Mouse (Mus musculus): ENCODE measurements around the gene Rpap2. TPM values are rescaled to one million over a fixed set of nuclear protein-coding genes. Genes with fewer than 3 reads are reported as not detected.

Rpap2 gene
- polyA plus RNA-seq (2014; fragmentation: Nextera tagmentation; extraction: Ambion mirVana): 22.1 and 23.8 TPM in 2 replicates

DNA sequence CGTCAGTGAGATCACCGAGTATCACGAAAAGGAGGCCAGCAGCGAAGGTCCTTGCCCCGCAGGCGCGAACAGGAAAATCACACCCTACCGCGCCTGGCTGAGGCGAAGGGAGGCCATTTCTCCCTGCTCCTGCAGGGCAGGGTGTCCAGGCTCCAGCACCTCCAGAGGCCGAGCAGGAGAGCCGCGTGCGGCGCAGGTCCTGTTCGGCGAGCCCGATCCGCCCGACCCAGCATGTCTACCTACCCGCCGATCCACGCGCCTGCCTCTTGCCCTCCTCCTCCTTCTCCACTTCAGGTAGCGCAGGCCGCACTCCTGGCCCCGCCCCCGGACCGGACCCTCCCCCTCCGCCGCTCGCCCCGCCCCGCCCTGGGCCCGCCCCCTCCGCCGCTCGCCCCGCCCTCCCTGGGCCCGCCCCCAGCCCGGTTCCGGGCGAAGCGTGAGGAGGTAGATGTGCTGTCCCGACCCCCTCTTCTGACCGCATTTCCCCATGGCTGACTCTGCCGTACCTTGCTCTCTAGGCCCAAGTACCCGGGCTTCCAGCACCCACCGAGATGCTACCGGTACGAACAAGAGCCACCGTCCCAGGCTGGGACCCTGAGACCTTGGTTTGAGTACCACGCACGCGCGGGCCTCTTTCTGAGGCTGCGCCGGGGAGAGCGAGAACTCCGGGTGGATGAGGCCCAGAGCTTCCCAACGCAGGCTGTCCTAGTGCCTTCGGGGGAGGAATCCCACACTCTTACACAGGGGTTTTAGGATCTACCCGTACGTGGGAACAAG lies at the start of gene Rpap2, which contains the start of gene Glmn:
TSS of gene Rpap2 (plus strand) at position 73 of the 777 bp plus-strand sequence.
TSS of gene Glmn (minus strand) at position 588 of the 777 bp plus-strand sequence.
- H3K4me3 ChIP-seq (ENCODE audit: low read depth, low read length): peak within 1 kb of the TSS; percentile 73
- ATAC-seq (ENCODE audit: insufficient number of reproducible peaks, insufficient read depth, low FRiP score, low read depth): peak; percentile 95
- H3K36me3 ChIP-seq (ENCODE audit: control insufficient read depth, insufficient read depth, low read length): peaks cover 11% of the 10 kb centered on the region
- H3K9me3 ChIP-seq (ENCODE audit: control insufficient read depth, low read depth, low read length): no peaks in the 10 kb centered on the region
- H3K4me2 ChIP-seq (replicated peaks; ENCODE audit: low read depth, low read length): peak within 1 kb of the TSS; percentile 61
- H3K4me1 ChIP-seq (ENCODE audit: control insufficient read depth, insufficient read depth, low read length): peaks cover 9% of the 10 kb centered on the region; the same call in 1 of the 2 replicates
- H3K9ac ChIP-seq (replicated peaks; ENCODE audit: low read depth, low read length): peak within 1 kb of the TSS; percentile 68
- H3K27me3 ChIP-seq (ENCODE audit: control insufficient read depth, insufficient read depth, low read length): no peaks in the 10 kb centered on the region
- WGBS: under 1% methylated on average over 61 of the region's 64 CpGs
- peak within 1 kb of the TSS; percentile 79 for H3K27ac ChIP-seq (ENCODE audit: low read length)

- no peak overlapping the region for H3K4me2 ChIP-seq (replicated peaks; ENCODE audit: low read depth, low read length)
- no peaks in the 10 kb centered on the region for H3K9me3 ChIP-seq (ENCODE audit: control insufficient read depth, low read depth, low read length)
- peaks cover 11% of the 10 kb centered on the region for H3K36me3 ChIP-seq (ENCODE audit: control insufficient read depth, insufficient read depth, low read length)
- WGBS: 76% methylated on average over 3 of the region's 3 CpGs
- no peak for ATAC-seq (ENCODE audit: insufficient number of reproducible peaks, insufficient read depth, low FRiP score, low read depth)
- no peaks in the 10 kb centered on the region for H3K27me3 ChIP-seq (ENCODE audit: control insufficient read depth, insufficient read depth, low read length)
- no peak overlapping the region for H3K9ac ChIP-seq (replicated peaks; ENCODE audit: low read depth, low read length)
- no peaks in the 10 kb centered on the region for H3K4me1 ChIP-seq (ENCODE audit: control insufficient read depth, insufficient read depth, low read length)
- H3K4me3 ChIP-seq (ENCODE audit: low read depth, low read length): no peak overlapping the region
- H3K27ac ChIP-seq (ENCODE audit: low read length): no peak overlapping the region
These were observed 49.2 kb upstream of the Rpap2 start for GRCm38 (mm10) chr5:107547955-107548354.

GRCm38 (mm10) chr5:107548444-107548843 lies 48.7 kb upstream of the Rpap2 start:
- no peak overlapping the region for H3K4me3 ChIP-seq (ENCODE audit: low read depth, low read length)
- ATAC-seq (ENCODE audit: insufficient number of reproducible peaks, insufficient read depth, low FRiP score, low read depth): no peak
- peaks cover 11% of the 10 kb centered on the region for H3K36me3 ChIP-seq (ENCODE audit: control insufficient read depth, insufficient read depth, low read length)
- no peak overlapping the region for H3K4me2 ChIP-seq (replicated peaks; ENCODE audit: low read depth, low read length)
- WGBS: 87% methylated on average over 3 of the region's 3 CpGs
- H3K9ac ChIP-seq (replicated peaks; ENCODE audit: low read depth, low read length): no peak overlapping the region
- H3K27ac ChIP-seq (ENCODE audit: low read length): no peak overlapping the region
- no peaks in the 10 kb centered on the region for H3K4me1 ChIP-seq (ENCODE audit: control insufficient read depth, insufficient read depth, low read length)
- no peaks in the 10 kb centered on the region for H3K27me3 ChIP-seq (ENCODE audit: control insufficient read depth, insufficient read depth, low read length)
- no peaks in the 10 kb centered on the region for H3K9me3 ChIP-seq (ENCODE audit: control insufficient read depth, low read depth, low read length)

DNA sequence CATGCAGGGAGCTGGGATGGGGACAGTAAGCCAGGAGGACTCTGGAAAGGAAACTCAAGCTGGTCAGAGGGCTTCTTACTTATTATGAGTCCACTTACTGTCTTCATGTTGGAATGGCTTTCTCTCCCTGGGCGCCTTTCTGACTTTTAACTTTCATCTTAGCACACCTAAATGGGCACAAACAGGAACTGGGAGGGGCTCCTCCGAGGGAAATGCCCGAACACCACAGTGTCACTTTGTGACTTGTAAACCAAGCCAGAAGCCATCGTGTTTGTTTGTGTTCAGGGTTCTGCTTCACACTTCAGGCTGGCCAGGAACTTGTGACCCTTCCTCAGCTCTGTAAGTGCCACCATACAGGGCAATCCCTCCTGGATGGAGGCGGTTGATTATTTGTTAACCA lies 42.8 kb upstream of the Rpap2 start:
- Histone ChIP-seq H3K4me1 (ENCODE audit: control insufficient read depth, insufficient read depth, low read length) (no peaks in the 10 kb centered on the region), H3K9me3 (ENCODE audit: control insufficient read depth, low read depth, low read length) (no peaks in the 10 kb centered on the region), H3K36me3 (ENCODE audit: control insufficient read depth, insufficient read depth, low read length) (peaks cover 32% of the 10 kb centered on the region), H3K9ac (replicated peaks; ENCODE audit: low read depth, low read length) (no peak overlapping the region), H3K4me3 (ENCODE audit: low read depth, low read length) (no peak overlapping the region), H3K27ac (ENCODE audit: low read length) (no peak overlapping the region), H3K4me2 (replicated peaks; ENCODE audit: low read depth, low read length) (no peak overlapping the region), H3K27me3 (ENCODE audit: control insufficient read depth, insufficient read depth, low read length) (no peaks in the 10 kb centered on the region)
- no peak for ATAC-seq (ENCODE audit: insufficient number of reproducible peaks, insufficient read depth, low FRiP score, low read depth)
- 62% methylated on average over 5 of the region's 5 CpGs for WGBS

DNA sequence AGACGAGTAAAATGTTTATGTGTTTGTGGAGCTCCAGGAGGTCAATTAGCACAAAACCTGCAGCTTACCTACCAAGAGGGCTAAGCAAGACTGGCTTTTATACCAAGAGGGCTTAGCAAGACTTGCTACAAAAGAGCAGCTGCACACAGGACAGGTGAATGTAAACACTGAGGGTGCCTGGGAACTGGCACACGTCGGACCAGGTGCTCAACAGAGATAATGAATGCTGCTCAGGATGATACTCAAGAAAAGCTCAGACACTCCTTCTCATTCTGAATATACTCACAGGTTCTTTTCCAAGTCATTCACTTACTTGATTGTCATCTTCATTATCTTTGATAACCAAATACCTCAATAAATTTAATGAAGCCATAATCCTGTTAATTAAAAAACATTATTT lies 40.2 kb upstream of the Rpap2 start:
- Histone ChIP-seq H3K4me3 (ENCODE audit: low read depth, low read length) (no peak overlapping the region), H3K9me3 (ENCODE audit: control insufficient read depth, low read depth, low read length) (no peaks in the 10 kb centered on the region), H3K36me3 (ENCODE audit: control insufficient read depth, insufficient read depth, low read length) (peaks cover 36% of the 10 kb centered on the region), H3K4me2 (replicated peaks; ENCODE audit: low read depth, low read length) (no peak overlapping the region), H3K9ac (replicated peaks; ENCODE audit: low read depth, low read length) (no peak overlapping the region), H3K27ac (ENCODE audit: low read length) (no peak overlapping the region), H3K27me3 (ENCODE audit: control insufficient read depth, insufficient read depth, low read length) (no peaks in the 10 kb centered on the region), H3K4me1 (ENCODE audit: control insufficient read depth, insufficient read depth, low read length) (no peaks in the 10 kb centered on the region)
- 35% methylated on average over 3 of the region's 3 CpGs for WGBS
- no peak for ATAC-seq (ENCODE audit: insufficient number of reproducible peaks, insufficient read depth, low FRiP score, low read depth)

GRCm38 (mm10) chr5:107569148-107569547 lies 28.0 kb upstream of the Rpap2 start:
- H3K9me3 ChIP-seq (ENCODE audit: control insufficient read depth, low read depth, low read length): no peaks in the 10 kb centered on the region
- H3K27ac ChIP-seq (ENCODE audit: low read length): no peak overlapping the region
- 93% methylated on average over 9 of the region's 9 CpGs for WGBS
- H3K27me3 ChIP-seq (ENCODE audit: control insufficient read depth, insufficient read depth, low read length): no peaks in the 10 kb centered on the region
- H3K4me1 ChIP-seq (ENCODE audit: control insufficient read depth, insufficient read depth, low read length): no peaks in the 10 kb centered on the region
- H3K4me3 ChIP-seq (ENCODE audit: low read depth, low read length): no peak overlapping the region
- no peak overlapping the region for H3K4me2 ChIP-seq (replicated peaks; ENCODE audit: low read depth, low read length)
- ATAC-seq (ENCODE audit: insufficient number of reproducible peaks, insufficient read depth, low FRiP score, low read depth): no peak
- no peak overlapping the region for H3K9ac ChIP-seq (replicated peaks; ENCODE audit: low read depth, low read length)
- H3K36me3 ChIP-seq (ENCODE audit: control insufficient read depth, insufficient read depth, low read length): peaks cover 21% of the 10 kb centered on the region

DNA sequence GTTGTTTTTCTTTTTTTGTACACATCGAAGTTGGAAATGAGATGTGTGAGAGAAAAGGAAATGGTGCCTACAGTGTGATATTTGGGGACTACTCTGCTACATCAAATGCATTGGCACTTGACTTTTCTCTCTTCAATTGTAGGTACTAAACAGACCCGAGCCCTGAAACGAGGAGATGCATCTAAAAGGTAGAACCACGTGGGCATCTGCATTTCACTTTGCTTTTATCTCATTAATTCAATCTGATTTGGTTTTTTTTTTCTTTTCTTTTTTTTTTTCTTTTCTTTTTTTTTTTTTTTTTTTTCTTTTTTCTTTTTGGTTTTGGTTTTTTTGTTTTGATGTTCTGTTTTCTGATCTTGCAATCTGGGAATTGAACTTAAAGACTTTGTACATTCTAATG lies 1.2 kb downstream of the Rpap2 start:
- Histone ChIP-seq H3K4me1 (ENCODE audit: control insufficient read depth, insufficient read depth, low read length) (peaks cover 9% of the 10 kb centered on the region; the same call in 1 of the 2 replicates), H3K9me3 (ENCODE audit: control insufficient read depth, low read depth, low read length) (no peaks in the 10 kb centered on the region), H3K27ac (ENCODE audit: low read length) (no peak overlapping the region), H3K4me2 (replicated peaks; ENCODE audit: low read depth, low read length) (peak overlapping the region; percentile 61), H3K4me3 (ENCODE audit: low read depth, low read length) (peak overlapping the region; percentile 73), H3K9ac (replicated peaks; ENCODE audit: low read depth, low read length) (peak overlapping the region; percentile 68; the same call in 1 of the 2 replicates), H3K27me3 (ENCODE audit: control insufficient read depth, insufficient read depth, low read length) (no peaks in the 10 kb centered on the region), H3K36me3 (ENCODE audit: control insufficient read depth, insufficient read depth, low read length) (peaks cover 13% of the 10 kb centered on the region)
- WGBS: 21% methylated on average over 4 of the region's 4 CpGs
- ATAC-seq (ENCODE audit: insufficient number of reproducible peaks, insufficient read depth, low FRiP score, low read depth): no peak

DNA sequence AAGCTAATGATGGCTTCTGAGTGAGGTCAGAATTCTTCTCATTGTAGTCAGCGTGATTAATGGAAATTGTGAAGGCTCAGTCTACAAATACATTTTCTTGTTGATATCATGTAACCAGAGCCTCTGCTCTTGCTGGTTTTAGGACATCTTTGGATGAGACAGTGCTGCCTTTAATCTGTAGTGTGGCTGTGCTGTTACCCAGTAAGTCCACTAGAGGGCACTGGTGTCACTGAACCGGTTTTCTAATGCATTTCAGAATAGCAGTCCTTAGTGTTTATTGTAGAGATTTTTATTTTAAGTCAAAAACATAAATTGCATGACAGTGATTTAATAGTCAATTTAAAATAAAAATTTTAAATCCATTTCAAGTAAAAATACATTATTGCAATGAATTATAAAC lies 14.1 kb downstream of the Rpap2 start:
- Histone ChIP-seq H3K27me3 (ENCODE audit: control insufficient read depth, insufficient read depth, low read length) (no peaks in the 10 kb centered on the region), H3K4me2 (replicated peaks; ENCODE audit: low read depth, low read length) (no peak overlapping the region), H3K36me3 (ENCODE audit: control insufficient read depth, insufficient read depth, low read length) (peaks cover 10% of the 10 kb centered on the region), H3K4me1 (ENCODE audit: control insufficient read depth, insufficient read depth, low read length) (no peaks in the 10 kb centered on the region), H3K9me3 (ENCODE audit: control insufficient read depth, low read depth, low read length) (no peaks in the 10 kb centered on the region), H3K4me3 (ENCODE audit: low read depth, low read length) (no peak overlapping the region), H3K9ac (replicated peaks; ENCODE audit: low read depth, low read length) (no peak overlapping the region), H3K27ac (ENCODE audit: low read length) (no peak overlapping the region)
- WGBS: 2% methylated on average over 2 of the region's 2 CpGs
- no peak for ATAC-seq (ENCODE audit: insufficient number of reproducible peaks, insufficient read depth, low FRiP score, low read depth)
